Mouse (Mus musculus): ENCODE results near the gene Dpp6. TPM values are rescaled to one million over a fixed set of nuclear protein-coding genes. Genes with fewer than 3 reads are reported as not detected.

Dpp6 gene
- polyA plus RNA-seq, 1 experiment from 2014 or later, result 22.8 TPM

- Histone ChIP-seq H3K36me3 (no peaks in the 10 kb centered on the region), H3K9ac (no peak overlapping the region), H3K27ac (no peak overlapping the region), H3K4me2 (replicated peaks) (no peak overlapping the region), H3K27me3 (replicated peaks) (no peaks in the 10 kb centered on the region), H3K4me3 (no peak overlapping the region), H3K9me3 (no peaks in the 10 kb centered on the region), H3K4me1 (no peaks in the 10 kb centered on the region)
- ATAC-seq (ENCODE audit: low FRiP score, low read depth), result no peak
- WGBS, result 70% methylated on average over 5 of the region's 5 CpGs
Observed at GRCm38 (mm10) chr5:27037796-27038195, 220.8 kb downstream of the Dpp6 start.

GRCm38 (mm10) chr5:27048167-27048566, 231.2 kb downstream of the Dpp6 start:
- Histone ChIP-seq H3K36me3 (no peaks in the 10 kb centered on the region), H3K27ac (no peak overlapping the region), H3K4me1 (peaks cover 11% of the 10 kb centered on the region; the same call in 1 of the 2 replicates), H3K4me3 (no peak overlapping the region), H3K9me3 (no peaks in the 10 kb centered on the region), H3K9ac (no peak overlapping the region), H3K27me3 (replicated peaks) (peaks cover 23% of the 10 kb centered on the region), H3K4me2 (replicated peaks) (no peak overlapping the region)
- peak; percentile 71 for ATAC-seq (ENCODE audit: low FRiP score, low read depth)
- 19% methylated on average over 7 of the region's 7 CpGs for WGBS

- H3K4me2 ChIP-seq (replicated peaks), result peak overlapping the region; percentile 95
- WGBS, result 5% methylated on average over 9 of the region's 9 CpGs
- peaks cover 11% of the 10 kb centered on the region; the same call in 1 of the 2 replicates for H3K4me1 ChIP-seq
- H3K9me3 ChIP-seq, result no peaks in the 10 kb centered on the region
- H3K27ac ChIP-seq, result no peak overlapping the region
- H3K36me3 ChIP-seq, result no peaks in the 10 kb centered on the region
- peaks cover 23% of the 10 kb centered on the region for H3K27me3 ChIP-seq (replicated peaks)
- peak overlapping the region; percentile 72 for H3K9ac ChIP-seq
- peak overlapping the region; percentile 50 for H3K4me3 ChIP-seq
- ATAC-seq (ENCODE audit: low FRiP score, low read depth), result 0 out of 2 replicates have a peak, but pooled peaks have one; percentile 21
Observed at GRCm38 (mm10) chr5:27048926-27049325, 231.9 kb downstream of the Dpp6 start.

- peak overlapping the region; percentile 50 for H3K4me3 ChIP-seq
- peaks cover 23% of the 10 kb centered on the region for H3K27me3 ChIP-seq (replicated peaks)
- peak overlapping the region; percentile 72 for H3K9ac ChIP-seq
- peak; percentile 72 for ATAC-seq (ENCODE audit: low FRiP score, low read depth)
- WGBS, result 2% methylated on average over 54 of the region's 55 CpGs
- H3K27ac ChIP-seq, result no peak overlapping the region
- no peaks in the 10 kb centered on the region for H3K36me3 ChIP-seq
- peak overlapping the region; percentile 95 for H3K4me2 ChIP-seq (replicated peaks)
- H3K4me1 ChIP-seq, result peaks cover 11% of the 10 kb centered on the region; the same call in 1 of the 2 replicates
- no peaks in the 10 kb centered on the region for H3K9me3 ChIP-seq
Observed at GRCm38 (mm10) chr5:27049341-27050091, 232.5 kb downstream of the Dpp6 start.

- no peaks in the 10 kb centered on the region for H3K9me3 ChIP-seq
- H3K27me3 ChIP-seq (replicated peaks), result peaks cover 23% of the 10 kb centered on the region
- 51% methylated on average over 3 of the region's 3 CpGs for WGBS
- ATAC-seq (ENCODE audit: low FRiP score, low read depth), result no peak
- H3K9ac ChIP-seq, result no peak overlapping the region
- H3K4me2 ChIP-seq (replicated peaks), result no peak overlapping the region
- H3K4me3 ChIP-seq, result no peak overlapping the region
- no peak overlapping the region for H3K27ac ChIP-seq
- no peaks in the 10 kb centered on the region for H3K36me3 ChIP-seq
- peaks cover 11% of the 10 kb centered on the region; the same call in 1 of the 2 replicates for H3K4me1 ChIP-seq
Observed at GRCm38 (mm10) chr5:27051250-27051649, 234.2 kb downstream of the Dpp6 start.

GRCm38 (mm10) chr5:27052441-27052840, 235.4 kb downstream of the Dpp6 start:
- peaks cover 23% of the 10 kb centered on the region for H3K27me3 ChIP-seq (replicated peaks)
- H3K9me3 ChIP-seq, result no peaks in the 10 kb centered on the region
- no peak overlapping the region for H3K27ac ChIP-seq
- no peak overlapping the region for H3K4me3 ChIP-seq
- H3K4me2 ChIP-seq (replicated peaks), result no peak overlapping the region
- no peak for ATAC-seq (ENCODE audit: low FRiP score, low read depth)
- no peak overlapping the region for H3K9ac ChIP-seq
- whole genome bisulfite sequencing, result 17% methylated on average over 2 of the region's 2 CpGs
- no peaks in the 10 kb centered on the region for H3K36me3 ChIP-seq
- peaks cover 11% of the 10 kb centered on the region; the same call in 1 of the 2 replicates for H3K4me1 ChIP-seq

GRCm38 (mm10) chr5:27056436-27056835, 239.4 kb downstream of the Dpp6 start:
- no peak for ATAC-seq (ENCODE audit: low FRiP score, low read depth)
- Histone ChIP-seq H3K4me3 (no peak overlapping the region), H3K4me2 (replicated peaks) (no peak overlapping the region), H3K4me1 (no peaks in the 10 kb centered on the region), H3K27me3 (replicated peaks) (no peaks in the 10 kb centered on the region), H3K9me3 (no peaks in the 10 kb centered on the region), H3K36me3 (no peaks in the 10 kb centered on the region), H3K9ac (no peak overlapping the region), H3K27ac (no peak overlapping the region)
- 70% methylated on average over 5 of the region's 5 CpGs for WGBS

- Histone ChIP-seq H3K27me3 (replicated peaks) (no peaks in the 10 kb centered on the region), H3K9ac (no peak overlapping the region), H3K4me2 (replicated peaks) (no peak overlapping the region), H3K36me3 (no peaks in the 10 kb centered on the region), H3K27ac (no peak overlapping the region), H3K4me3 (no peak overlapping the region), H3K4me1 (no peaks in the 10 kb centered on the region), H3K9me3 (no peaks in the 10 kb centered on the region)
- ATAC-seq (ENCODE audit: low FRiP score, low read depth), result no peak
- 84% methylated on average over 4 of the region's 4 CpGs for WGBS
Observed at GRCm38 (mm10) chr5:27060114-27060513, 243.1 kb downstream of the Dpp6 start.

- no peak overlapping the region for H3K4me3 ChIP-seq
- no peaks in the 10 kb centered on the region for H3K27me3 ChIP-seq (replicated peaks)
- WGBS, result 56% methylated on average over 1 of the region's 1 CpGs
- no peak overlapping the region for H3K9ac ChIP-seq
- H3K36me3 ChIP-seq, result no peaks in the 10 kb centered on the region
- no peaks in the 10 kb centered on the region for H3K4me1 ChIP-seq
- H3K9me3 ChIP-seq, result no peaks in the 10 kb centered on the region
- H3K27ac ChIP-seq, result no peak overlapping the region
- ATAC-seq (ENCODE audit: low FRiP score, low read depth), result no peak
- no peak overlapping the region for H3K4me2 ChIP-seq (replicated peaks)
Observed at GRCm38 (mm10) chr5:27063871-27064270, 246.9 kb downstream of the Dpp6 start.

GRCm38 (mm10) chr5:27066837-27067236, 249.8 kb downstream of the Dpp6 start:
- Histone ChIP-seq H3K36me3 (no peaks in the 10 kb centered on the region), H3K27ac (no peak overlapping the region), H3K27me3 (replicated peaks) (no peaks in the 10 kb centered on the region), H3K4me2 (replicated peaks) (no peak overlapping the region), H3K9me3 (no peaks in the 10 kb centered on the region), H3K9ac (no peak overlapping the region), H3K4me1 (no peaks in the 10 kb centered on the region), H3K4me3 (no peak overlapping the region)
- WGBS, result 78% methylated on average over 4 of the region's 4 CpGs
- no peak for ATAC-seq (ENCODE audit: low FRiP score, low read depth)

- no peaks in the 10 kb centered on the region for H3K27me3 ChIP-seq (replicated peaks)
- H3K27ac ChIP-seq, result no peak overlapping the region
- H3K4me1 ChIP-seq, result no peaks in the 10 kb centered on the region
- H3K36me3 ChIP-seq, result no peaks in the 10 kb centered on the region
- peak; percentile 75 for ATAC-seq (ENCODE audit: low FRiP score, low read depth)
- no peak overlapping the region for H3K4me2 ChIP-seq (replicated peaks)
- H3K9me3 ChIP-seq, result no peaks in the 10 kb centered on the region
- no peak overlapping the region for H3K9ac ChIP-seq
- H3K4me3 ChIP-seq, result no peak overlapping the region
- 27% methylated on average over 8 of the region's 8 CpGs for WGBS
Observed at GRCm38 (mm10) chr5:27075131-27075591, 258.2 kb downstream of the Dpp6 start.

- no peaks in the 10 kb centered on the region for H3K27me3 ChIP-seq (replicated peaks)
- WGBS, result 56% methylated on average over 1 of the region's 1 CpGs
- no peak for ATAC-seq (ENCODE audit: low FRiP score, low read depth)
Observed at GRCm38 (mm10) chr5:27076046-27076445, 259.0 kb downstream of the Dpp6 start.

GRCm38 (mm10) chr5:27077821-27078220, 260.8 kb downstream of the Dpp6 start:
- no peak overlapping the region for H3K27ac ChIP-seq
- H3K27me3 ChIP-seq (replicated peaks), result no peaks in the 10 kb centered on the region
- ATAC-seq (ENCODE audit: low FRiP score, low read depth), result no peak
- no peak overlapping the region for H3K4me3 ChIP-seq
- H3K9me3 ChIP-seq, result no peaks in the 10 kb centered on the region
- H3K4me1 ChIP-seq, result no peaks in the 10 kb centered on the region
- no peaks in the 10 kb centered on the region for H3K36me3 ChIP-seq
- H3K4me2 ChIP-seq (replicated peaks), result no peak overlapping the region
- H3K9ac ChIP-seq, result no peak overlapping the region
- 70% methylated on average over 1 of the region's 1 CpGs for WGBS

More at GRCm38 (mm10) chr5:27076046-27076445, 259.0 kb downstream of the Dpp6 start:
- no peak overlapping the region for H3K9ac ChIP-seq
- H3K4me3 ChIP-seq, result no peak overlapping the region
- no peaks in the 10 kb centered on the region for H3K9me3 ChIP-seq
- H3K4me2 ChIP-seq (replicated peaks), result no peak overlapping the region
- no peaks in the 10 kb centered on the region for H3K36me3 ChIP-seq
- H3K4me1 ChIP-seq, result no peaks in the 10 kb centered on the region
- no peak overlapping the region for H3K27ac ChIP-seq

All from neural tube, embryonic 12.5 days (tissue).